Mouse (Mus musculus): ENCODE data around the gene Kank4. TPM values are rescaled to one million over a fixed set of nuclear protein-coding genes. Genes with fewer than 3 reads are reported as not detected.

Gene Kank4
- total and polyA plus RNA-seq, 3 experiments: 0.50 to 0.84 (median 0.51) TPM

- H3K9ac ChIP-seq (ENCODE audit: low read depth, low read length): no peak overlapping the region
- no peaks in the 10 kb centered on the region for H3K27me3 ChIP-seq (ENCODE audit: control insufficient read depth, insufficient read depth, low read length)
- no peaks in the 10 kb centered on the region for H3K79me2 ChIP-seq (replicated peaks; ENCODE audit: control insufficient read depth, insufficient read depth, low read length)
- no peaks in the 10 kb centered on the region for H3K36me3 ChIP-seq (ENCODE audit: control insufficient read depth, insufficient read depth, low read length)
- no peak overlapping the region for H3K4me3 ChIP-seq
- H3K4me1 ChIP-seq (ENCODE audit: control insufficient read depth, insufficient read depth, low read length): no peaks in the 10 kb centered on the region; the same call in 1 of the 2 replicates
- DNase-seq: no peak
- no peak for TF ChIP-seq EP300 (IDR thresholded peaks at IDR 0.05; ENCODE audit: insufficient read depth, low read depth, low read length)
- intact Hi-C loops (cut with DNase I): no loop called here
- H3K27ac ChIP-seq: no peak overlapping the region
- 92% methylated on average over 3 of the region's 3 CpGs for WGBS
Observed at GRCm38 (mm10) chr4:98823047-98823446, 5.7 kb upstream of the Kank4 start.

GRCm38 (mm10) chr4:98822478-98822877 is 5.1 kb upstream of the Kank4 start:
- Histone ChIP-seq H3K79me2 (replicated peaks; ENCODE audit: control insufficient read depth, insufficient read depth, low read length) (no peaks in the 10 kb centered on the region), H3K9ac (ENCODE audit: low read depth, low read length) (no peak overlapping the region), H3K27ac (no peak overlapping the region), H3K4me3 (no peak overlapping the region), H3K27me3 (ENCODE audit: control insufficient read depth, insufficient read depth, low read length) (no peaks in the 10 kb centered on the region), H3K4me1 (ENCODE audit: control insufficient read depth, insufficient read depth, low read length) (peaks cover 1% of the 10 kb centered on the region; the same call in 1 of the 2 replicates), H3K36me3 (ENCODE audit: control insufficient read depth, insufficient read depth, low read length) (no peaks in the 10 kb centered on the region)
- intact Hi-C loops (cut with DNase I): no loop called here
- WGBS: 71% methylated on average over 3 of the region's 3 CpGs
- TF ChIP-seq POLR2A (IDR thresholded peaks at IDR 0.05; ENCODE audit: insufficient read depth, low read depth, low read length) (no peak), CTCF (IDR thresholded peaks at IDR 0.05) (no peak), EP300 (IDR thresholded peaks at IDR 0.05; ENCODE audit: insufficient read depth, low read depth, low read length) (no peak)
- DNase-seq: no peak

GRCm38 (mm10) chr4:98819216-98819755 is 1.9 kb upstream of the Kank4 start:
- Histone ChIP-seq H3K4me1 (ENCODE audit: control insufficient read depth, insufficient read depth, low read length) (peaks cover 1% of the 10 kb centered on the region; the same call in 1 of the 2 replicates), H3K4me3 (no peak overlapping the region), H3K36me3 (ENCODE audit: control insufficient read depth, insufficient read depth, low read length) (no peaks in the 10 kb centered on the region), H3K9ac (ENCODE audit: low read depth, low read length) (no peak overlapping the region), H3K27ac (no peak overlapping the region), H3K27me3 (ENCODE audit: control insufficient read depth, insufficient read depth, low read length) (peaks cover 5% of the 10 kb centered on the region; the same call in 1 of the 2 replicates), H3K79me2 (replicated peaks; ENCODE audit: control insufficient read depth, insufficient read depth, low read length) (no peaks in the 10 kb centered on the region)
- WGBS: 70% methylated on average over 10 of the region's 10 CpGs
- intact Hi-C loops (cut with DNase I): no loop called here
- DNase-seq: no peak
- TF ChIP-seq POLR2A (IDR thresholded peaks at IDR 0.05; ENCODE audit: insufficient read depth, low read depth, low read length) (no peak), EP300 (IDR thresholded peaks at IDR 0.05; ENCODE audit: insufficient read depth, low read depth, low read length) (no peak), CTCF (IDR thresholded peaks at IDR 0.05) (no peak)

GRCm38 (mm10) chr4:98816807-98817183 is 542 bp downstream of the Kank4 start:
- H3K9ac ChIP-seq (ENCODE audit: low read depth, low read length): peak overlapping the region; percentile 62
- peaks cover 5% of the 10 kb centered on the region; the same call in 1 of the 2 replicates for H3K27me3 ChIP-seq (ENCODE audit: control insufficient read depth, insufficient read depth, low read length)
- DNase-seq: no peak
- TF ChIP-seq POLR2A (IDR thresholded peaks at IDR 0.05; ENCODE audit: insufficient read depth, low read depth, low read length) (no peak), CTCF (IDR thresholded peaks at IDR 0.05) (no peak), EP300 (IDR thresholded peaks at IDR 0.05; ENCODE audit: insufficient read depth, low read depth, low read length) (no peak)
- H3K4me1 ChIP-seq (ENCODE audit: control insufficient read depth, insufficient read depth, low read length): peaks cover 1% of the 10 kb centered on the region; the same call in 1 of the 2 replicates
- H3K27ac ChIP-seq: no peak overlapping the region; the same call in 1 of the 2 replicates
- intact Hi-C loops (cut with DNase I): no loop called here
- H3K4me3 ChIP-seq: peak overlapping the region; percentile 51
- WGBS: 9% methylated on average over 14 of the region's 14 CpGs
- no peaks in the 10 kb centered on the region for H3K79me2 ChIP-seq (replicated peaks; ENCODE audit: control insufficient read depth, insufficient read depth, low read length)
- H3K36me3 ChIP-seq (ENCODE audit: control insufficient read depth, insufficient read depth, low read length): no peaks in the 10 kb centered on the region

- H3K27ac ChIP-seq: no peak overlapping the region
- WGBS: 53% methylated on average over 9 of the region's 9 CpGs
- no peaks in the 10 kb centered on the region for H3K4me1 ChIP-seq (ENCODE audit: control insufficient read depth, insufficient read depth, low read length)
- H3K36me3 ChIP-seq (ENCODE audit: control insufficient read depth, insufficient read depth, low read length): no peaks in the 10 kb centered on the region
- H3K27me3 ChIP-seq (ENCODE audit: control insufficient read depth, insufficient read depth, low read length): no peaks in the 10 kb centered on the region
- no peaks in the 10 kb centered on the region for H3K79me2 ChIP-seq (replicated peaks; ENCODE audit: control insufficient read depth, insufficient read depth, low read length)
- intact Hi-C loops (cut with DNase I): no loop called here
- H3K4me3 ChIP-seq: no peak overlapping the region
- TF ChIP-seq CTCF (IDR thresholded peaks at IDR 0.05): no peak
- TF ChIP-seq EP300 (IDR thresholded peaks at IDR 0.05; ENCODE audit: insufficient read depth, low read depth, low read length): no peak
- no peak for TF ChIP-seq POLR2A (IDR thresholded peaks at IDR 0.05; ENCODE audit: insufficient read depth, low read depth, low read length)
- DNase-seq: no peak
- no peak overlapping the region for H3K9ac ChIP-seq (ENCODE audit: low read depth, low read length)
Observed at GRCm38 (mm10) chr4:98806306-98806705, 11.0 kb downstream of the Kank4 start.

GRCm38 (mm10) chr4:98805291-98806048 is 11.9 kb downstream of the Kank4 start:
- Histone ChIP-seq H3K4me3 (no peak overlapping the region), H3K36me3 (ENCODE audit: control insufficient read depth, insufficient read depth, low read length) (no peaks in the 10 kb centered on the region), H3K27ac (no peak overlapping the region), H3K4me1 (ENCODE audit: control insufficient read depth, insufficient read depth, low read length) (no peaks in the 10 kb centered on the region), H3K9ac (ENCODE audit: low read depth, low read length) (no peak overlapping the region), H3K27me3 (ENCODE audit: control insufficient read depth, insufficient read depth, low read length) (no peaks in the 10 kb centered on the region), H3K79me2 (replicated peaks; ENCODE audit: control insufficient read depth, insufficient read depth, low read length) (no peaks in the 10 kb centered on the region)
- WGBS: 73% methylated on average over 12 of the region's 12 CpGs
- no peak for TF ChIP-seq EP300 (IDR thresholded peaks at IDR 0.05; ENCODE audit: insufficient read depth, low read depth, low read length)
- TF ChIP-seq POLR2A (IDR thresholded peaks at IDR 0.05; ENCODE audit: insufficient read depth, low read depth, low read length): no peak
- TF ChIP-seq CTCF (IDR thresholded peaks at IDR 0.05): no peak
- intact Hi-C loops (cut with DNase I): no loop called here
- no peak for DNase-seq
